Mouse (Mus musculus) small intestine, adult 2 months (tissue): ENCODE measurements at regions not wholly inside any gene's neighbourhood (a gene's known extent, or its start where the extent isn't known, plus 50 kb on each side); places are given as distances from the start of the nearest gene placed in this dataset.

Source experiments
- CTCF ChIP-seq: fragments of 200-500 bp; IDR thresholded peaks from 2 replicates; pipeline ENCODE4 v1.5.1; 2012; ENCODE audit warnings: low read depth, mild to moderate bottlenecking, control low read depth, inconsistent platforms, low read length, moderate library complexity, mixed read lengths; ENCODE audit not compliant: insufficient replicate concordance, insufficient read length; ENCODE audit errors: extremely low read depth
- POLR2A ChIP-seq: fragments of 200-500 bp; IDR thresholded peaks from 2 replicates; pipeline ENCODE4 v1.6.1; 2012; ENCODE audit warnings: low read depth, mild to moderate bottlenecking, control low read depth, inconsistent platforms, low read length, moderate library complexity

- TF ChIP-seq POLR2A (no peak), CTCF (no peak)
Observed at GRCm38 (mm10) chr7:83222029-83222722, 355.0 kb downstream of the Mex3b start.
